Mouse (Mus musculus) lung, postnatal 4 days (tissue): ENCODE results near the gene Defb11.
"Not testable (repeated sequence)": the region's sequence is repeated elsewhere in the genome, so short reads cannot be mapped to it uniquely, and the experiment has no call there.

Experiments
- DNase-seq, 2 experiments: peaks; one replicate each; pipeline ENCODE4 v3.0.0; 2021

Gene Defb11

DNA sequence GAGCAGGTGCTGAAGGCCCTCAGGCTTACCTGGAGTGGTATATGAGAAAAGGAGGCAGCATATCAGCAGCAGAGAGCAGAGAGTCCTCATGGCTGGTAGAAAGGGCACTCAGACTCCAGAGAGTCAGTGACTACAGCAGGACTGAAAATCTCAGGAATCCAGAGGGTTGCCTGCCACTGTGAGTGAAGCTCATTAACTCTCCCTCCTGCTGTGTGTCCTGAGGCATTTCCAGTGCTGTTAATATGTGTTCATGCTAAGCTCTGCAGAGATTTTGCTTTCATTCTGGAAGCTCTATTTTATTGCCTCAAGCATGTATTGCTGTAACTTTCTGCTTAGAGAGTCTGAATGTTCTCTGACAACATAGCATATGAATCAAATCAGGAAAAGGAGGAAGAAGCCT is at the start of gene Defb11:
Gene Defb11 (minus strand): TSS at position 123 of the 400 bp plus-strand sequence.
- not testable (repeated sequence) for DNase-seq

- peak in 1 of 2 experiments; percentile 12 for DNase-seq
Observed at GRCm38 (mm10) chr8:21955321-21955720, 49.1 kb upstream of the Defb11 start.

GRCm38 (mm10) chr8:21947311-21948017 is 41.3 kb upstream of the Defb11 start:
- no peak for DNase-seq

DNA sequence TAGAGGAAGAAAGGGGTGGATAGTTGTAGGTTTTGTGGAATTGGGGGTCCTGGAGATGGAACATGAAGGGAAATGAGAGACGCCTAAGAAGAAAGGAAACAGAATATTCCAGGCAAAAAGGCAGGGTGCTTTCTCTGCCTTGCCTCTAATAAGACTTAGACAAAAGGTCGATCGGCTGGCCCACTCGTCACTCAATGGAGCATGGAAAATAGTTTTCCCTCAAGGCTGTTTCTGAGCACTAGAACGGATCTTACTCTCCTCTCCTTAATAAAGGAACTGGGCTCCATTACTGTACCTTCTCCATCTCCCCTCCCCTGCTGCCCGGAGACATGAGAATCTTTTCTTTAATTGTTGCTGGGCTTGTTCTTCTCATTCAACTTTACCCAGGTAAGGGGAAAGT is 40.2 kb upstream of the Defb11 start, which contains the start of gene Defb13:
Gene Defb13 (plus strand): TSS at position 301 of the 400 bp plus-strand sequence.
- no peak for DNase-seq

DNA sequence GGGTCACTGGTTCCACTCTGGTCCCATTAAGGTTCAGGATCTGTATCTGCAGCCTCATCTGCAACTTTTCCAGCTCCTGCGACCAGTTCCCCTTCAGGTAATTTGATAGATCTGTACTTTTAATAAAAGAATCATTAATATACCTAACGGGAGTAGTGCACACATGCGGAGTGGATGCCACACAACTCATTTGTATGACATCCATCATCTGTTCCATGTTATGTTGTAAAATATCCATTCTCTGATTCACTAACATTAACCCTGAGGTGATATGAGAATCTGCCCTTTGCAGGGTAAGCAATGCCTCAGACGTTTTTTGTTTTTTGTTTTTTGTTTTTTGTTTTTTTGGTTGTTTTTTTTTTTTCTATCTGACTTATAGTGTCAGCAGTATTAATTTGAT is 31.8 kb upstream of the Defb11 start, which contains the start of gene Defb35:
Gene Defb35 (plus strand): TSS at position 301 of the 400 bp plus-strand sequence.
- not testable (repeated sequence) for DNase-seq

DNA sequence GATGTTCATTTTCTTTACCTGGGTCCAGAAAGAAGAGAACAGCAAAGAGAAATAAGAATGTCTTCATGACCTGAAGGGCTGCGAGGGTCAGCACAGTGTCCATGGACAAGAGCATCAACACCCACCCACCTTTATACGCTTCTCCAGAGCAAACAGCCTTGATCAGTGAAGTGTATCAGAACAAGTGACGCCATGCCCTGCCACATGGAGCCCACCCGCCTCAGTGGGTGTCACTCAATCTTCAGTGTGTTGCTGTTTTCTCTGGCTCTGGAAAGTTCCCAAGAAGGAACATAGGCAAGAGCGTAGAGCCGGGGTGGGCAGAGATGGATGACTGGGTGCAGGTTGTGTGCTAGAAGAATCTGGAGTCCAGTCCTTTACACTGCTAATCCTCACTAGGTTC is 26.4 kb upstream of the Defb11 start, which contains the start of gene Defb15:
Gene Defb15 (minus strand): TSS at position 101 of the 400 bp plus-strand sequence.
- DNase-seq = no peak

- DNase-seq = not testable (repeated sequence)
Observed at GRCm38 (mm10) chr8:21930754-21931153, 24.5 kb upstream of the Defb11 start.

DNA sequence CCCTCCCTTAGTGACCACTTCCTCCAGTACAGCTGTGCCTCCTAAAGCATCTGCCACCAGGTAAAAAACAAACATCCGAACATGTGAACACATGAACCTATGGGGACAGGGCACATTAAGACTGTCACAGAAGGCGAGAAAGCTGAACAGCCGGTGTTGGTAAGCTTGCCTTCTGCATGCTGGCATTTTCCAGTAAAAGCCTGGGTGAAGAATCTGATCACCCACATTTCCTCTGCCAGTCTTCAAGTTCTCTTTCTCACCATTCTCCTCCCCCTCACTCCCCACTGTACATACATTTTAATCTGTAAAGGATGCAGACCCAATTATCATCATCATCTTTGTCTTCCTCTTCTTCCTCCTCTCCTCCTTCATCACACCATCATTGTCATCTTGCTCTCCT is 9.4 kb upstream of the Defb11 start:
- DNase-seq = no peak

GRCm38 (mm10) chr8:21912554-21912953 is 6.3 kb upstream of the Defb11 start:
- DNase-seq = no peak

GRCm38 (mm10) chr8:21911931-21912330 is 5.7 kb upstream of the Defb11 start:
- no peak for DNase-seq

DNA sequence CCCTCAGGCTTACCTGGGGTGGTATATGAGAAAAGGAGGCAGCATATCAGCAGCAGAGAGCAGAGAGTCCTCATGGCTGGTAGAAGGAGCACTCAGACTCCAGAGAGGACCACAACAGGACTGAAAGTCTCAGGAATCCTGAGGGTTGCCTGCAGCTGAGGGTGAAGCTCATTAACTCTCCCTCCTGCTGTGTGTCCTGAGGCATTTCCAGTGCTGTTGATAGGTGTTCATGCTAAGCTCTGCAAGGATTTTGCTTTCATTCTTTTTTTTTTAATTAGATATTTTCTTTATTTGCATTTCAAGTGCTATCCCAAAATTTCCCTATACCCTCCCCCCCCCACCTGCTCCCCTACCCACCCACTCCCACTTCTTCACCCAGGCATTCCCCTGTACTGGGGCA is 20.9 kb downstream of the Defb11 start, which contains the start of gene Defb9:
Gene Defb9 (minus strand): TSS at position 101 of the 400 bp plus-strand sequence.
- DNase-seq = not testable (repeated sequence)

DNA sequence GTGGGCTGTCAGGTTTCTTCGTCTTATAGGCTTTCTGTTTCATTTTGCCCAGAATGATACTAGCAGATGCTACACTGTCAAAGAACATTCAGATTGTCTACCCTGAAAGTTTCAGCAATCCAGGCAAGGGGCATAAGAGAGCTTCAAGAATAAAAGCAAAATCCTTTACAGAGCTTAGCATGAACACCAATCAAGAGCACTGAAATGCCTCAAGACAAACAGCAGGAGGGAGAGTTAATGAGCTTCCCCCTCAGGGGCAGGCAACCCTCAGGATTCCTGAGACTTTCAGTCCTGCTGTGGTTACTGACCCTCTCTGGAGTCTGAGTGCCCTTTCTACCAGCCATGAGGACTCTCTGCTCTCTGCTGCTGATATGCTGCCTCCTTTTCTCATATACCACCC is 47.6 kb downstream of the Defb11 start, which contains the start of gene Defb10:
Gene Defb10 (plus strand): TSS at position 316 of the 400 bp plus-strand sequence.
- DNase-seq = not testable (repeated sequence)
